Mouse (Mus musculus) fibroblast of lung, adult 2 months (primary cell): ENCODE data around the gene Surf2.
A peak's percentile ranks its signal among the peaks of the same experiment; 100 is the strongest.

Experiments used
- DNase-seq: peaks from one replicate; pipeline ENCODE4 v3.0.0-alpha.2; 2011; ENCODE audit warnings: low read depth

Surf2 gene

GRCm38 (mm10) chr2:26914148-26914941, 1.8 kb upstream of the Surf2 start:
- DNase-seq: no peak

GRCm38 (mm10) chr2:26916738-26917137, 571 bp downstream of the Surf2 start:
- DNase-seq: no peak

- DNase-seq: no peak
Observed at GRCm38 (mm10) chr2:26919684-26920083, 3.5 kb downstream of the Surf2 start.

GRCm38 (mm10) chr2:26920190-26920855, 4.2 kb downstream of the Surf2 start:
- DNase-seq: no peak

- DNase-seq: no peak
Observed at GRCm38 (mm10) chr2:26921784-26922183, 5.6 kb downstream of the Surf2 start.

GRCm38 (mm10) chr2:26927745-26928476, 11.7 kb downstream of the Surf2 start:
- DNase-seq: no peak

GRCm38 (mm10) chr2:26930390-26930789, 14.2 kb downstream of the Surf2 start:
- no peak for DNase-seq

- no peak for DNase-seq
Observed at GRCm38 (mm10) chr2:26932473-26933303, 16.5 kb downstream of the Surf2 start.

GRCm38 (mm10) chr2:26933304-26934055, 17.3 kb downstream of the Surf2 start, which contains the start of the genes Surf4 and Stkld1:
Gene Surf4 (minus strand): TSS chr2:26933928.
Gene Stkld1 (plus strand): TSS chr2:26934047.
- peak; percentile 50 for DNase-seq

GRCm38 (mm10) chr2:26935286-26935685, 19.1 kb downstream of the Surf2 start:
- DNase-seq: no peak

- DNase-seq: no peak
Observed at GRCm38 (mm10) chr2:26936425-26936824, 20.3 kb downstream of the Surf2 start.

- DNase-seq: no peak
Observed at GRCm38 (mm10) chr2:26941539-26941938, 25.4 kb downstream of the Surf2 start.

- DNase-seq: no peak
Observed at GRCm38 (mm10) chr2:26943253-26943652, 27.1 kb downstream of the Surf2 start.

- no peak for DNase-seq
Observed at GRCm38 (mm10) chr2:26950411-26950810, 34.2 kb downstream of the Surf2 start.

- no peak for DNase-seq
Observed at GRCm38 (mm10) chr2:26951346-26951905, 35.3 kb downstream of the Surf2 start.

GRCm38 (mm10) chr2:26952193-26952592, 36.0 kb downstream of the Surf2 start:
- no peak for DNase-seq

- no peak for DNase-seq
Observed at GRCm38 (mm10) chr2:26952866-26953265, 36.7 kb downstream of the Surf2 start.

GRCm38 (mm10) chr2:26954735-26955395, 38.7 kb downstream of the Surf2 start:
- no peak for DNase-seq

GRCm38 (mm10) chr2:26956811-26957487, 40.8 kb downstream of the Surf2 start:
- no peak for DNase-seq

- DNase-seq: no peak
Observed at GRCm38 (mm10) chr2:26957488-26957859, 41.3 kb downstream of the Surf2 start.
